16 mouse cellular contexts compared by ENCODE assay signal in the genomic region with DNA sequence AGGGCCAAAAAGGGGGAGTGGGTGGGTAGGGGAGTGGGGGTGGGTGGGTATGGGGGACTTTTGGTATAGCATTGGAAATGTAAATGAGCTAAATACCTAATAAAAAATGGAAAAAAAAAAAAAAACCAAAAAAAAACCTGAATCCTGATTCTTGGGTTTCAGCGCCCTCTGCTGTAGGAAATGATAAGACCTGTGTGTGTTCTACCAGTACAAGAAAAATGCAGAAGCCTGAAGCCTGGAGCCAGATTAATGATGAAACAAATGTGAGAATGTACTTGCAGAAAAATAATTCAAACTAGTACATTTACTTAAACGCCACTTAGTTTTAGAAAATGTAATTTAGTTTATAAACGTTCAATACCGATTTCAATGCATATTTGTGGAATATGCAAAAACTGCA. TPM values are rescaled to one million over a fixed set of nuclear protein-coding genes. Genes with fewer than 3 reads are reported as not detected.
DNase-seq lines count a peak whose midpoint lies in the region; TF ChIP-seq lines count a peak whose summit lies in the region.
"Not testable (repeated sequence)": the region's sequence is repeated elsewhere in the genome, so short reads cannot be mapped to it uniquely, and the experiment has no call there.
"Had no signal": no experiment of that assay in that cellular context is flagged by ENCODE, and none has a peak within 500 bp of the region (broad histone marks: within the 10 kb centered on the region; RNA-seq: fewer than 3 reads in every experiment).

No protein-coding gene starts in this region.

- WGBS in hindbrain, embryonic 10.5 days, result 27% methylated on average over 4 of the region's 4 CpGs

- H3K4me1 ChIP-seq in hindbrain, embryonic 10.5 days (replicated peaks), result not testable (repeated sequence)

- peak; percentile 74 for TF ChIP-seq CTCF in layer of hippocampus, adult 2 months (conservative IDR thresholded peaks at IDR 0.05)

- H3K36me3 ChIP-seq in hindbrain, embryonic 10.5 days, result not testable (repeated sequence)

- H3K9me3 ChIP-seq in hindbrain, embryonic 10.5 days, result not testable (repeated sequence)

- H3K27ac ChIP-seq in hindbrain, embryonic 10.5 days; layer of hippocampus, adult 2 months: not testable (repeated sequence)

- DNase-seq in MEL-GATA-1-ER (ENCODE audit: extremely low read depth, low read depth), result peak; percentile 2
- DNase-seq in c-Kit-positive CD71-negative TER-119-negative erythroid progenitor cells, embryonic 14.5 days (ENCODE audit: low read depth), result peak; percentile 3
- DNase-seq in embryo, embryonic 9.5 days (ENCODE audit: extremely low spot score), result peak; percentile 9
- DNase-seq in hindbrain, embryonic 10.5 days (ENCODE audit: low spot score), result peak; percentile 4
- DNase-seq in layer of hippocampus, adult 2 months (ENCODE audit: low spot score in 2 of 2), result peak in 1 of 2 experiments; percentile 57
- peak; percentile 9 for DNase-seq in liver
- peak; percentile 7 for DNase-seq in ovary, postnatal 14 days (ENCODE audit: low spot score)
- DNase-seq in urinary bladder, postnatal 14 days (ENCODE audit: low spot score), result peak; percentile 57

- H3K4me3 ChIP-seq in hindbrain, embryonic 10.5 days; layer of hippocampus, adult 2 months: not testable (repeated sequence)

- H3K27me3 ChIP-seq in hindbrain, embryonic 10.5 days (ENCODE audit: insufficient read depth, poor library complexity, severe bottlenecking), result not testable (repeated sequence)

RNA-seq across cellular contexts. Expression of a gene that starts 17.0 kb away (rescaled TPM):
- polyA plus RNA-seq in hindbrain, embryonic 10.5 days (2016; fragmentation: Nextera tagmentation; extraction: Ambion mirVana), result not detected in 2 replicates
- not detected for total RNA-seq in layer of hippocampus, adult 2 months (2021)
- total RNA-seq: layer of hippocampus, adult 18-20 months had no signal
- polyA plus RNA-seq: hindbrain, embryonic 16.5 days; liver, embryonic 14.5 days; midbrain, embryonic 10.5 days; neural tube, embryonic 13.5 days; spleen, adult 2 months; thymus, postnatal 0 days had no signal

RNA-seq across cellular contexts. Expression of a gene that starts 27.0 kb away (rescaled TPM):
- polyA plus RNA-seq in hindbrain, embryonic 10.5 days (2016; fragmentation: Nextera tagmentation; extraction: Ambion mirVana), result not detected in 2 replicates
- total RNA-seq in layer of hippocampus, adult 2 months (2021), result not detected
- total RNA-seq: layer of hippocampus, adult 18-20 months had no signal
- polyA plus RNA-seq: heart, embryonic 11.5 days; hindbrain, embryonic 16.5 days; liver, embryonic 14.5 days; midbrain, embryonic 10.5 days; neural tube, embryonic 13.5 days; spleen, adult 2 months had no signal
